Mouse (Mus musculus) ovary, postnatal 10 days (tissue): ENCODE measurements at regions not wholly inside any gene's neighbourhood (a gene's known extent, or its start where the extent isn't known, plus 50 kb on each side); places are given as distances from the start of the nearest gene placed in this dataset.

Experiments used
- DNase-seq: peaks from one replicate; pipeline ENCODE4 v3.0.0; 2022; ENCODE audit warnings: low spot score

DNA sequence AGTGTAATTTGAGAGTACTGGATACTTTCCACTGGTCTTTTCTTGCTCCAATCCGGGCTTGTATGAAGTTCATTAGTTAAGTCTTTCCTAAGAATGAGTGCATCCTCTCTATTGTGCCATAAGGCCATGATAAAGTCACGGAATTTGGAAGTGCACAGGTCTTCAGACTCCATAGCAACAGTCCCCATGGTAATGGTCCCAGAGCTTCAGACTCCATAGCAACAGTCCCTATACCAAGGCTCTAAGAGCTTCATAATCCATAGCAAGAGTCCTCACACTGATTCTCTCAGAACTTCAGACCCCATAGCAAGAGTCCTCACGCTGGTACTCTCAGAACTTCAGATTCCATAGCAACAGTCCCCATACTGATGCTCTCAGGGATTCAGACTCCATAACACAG, 214.5 kb upstream of the Far2 start:
- no peak for DNase-seq

DNA sequence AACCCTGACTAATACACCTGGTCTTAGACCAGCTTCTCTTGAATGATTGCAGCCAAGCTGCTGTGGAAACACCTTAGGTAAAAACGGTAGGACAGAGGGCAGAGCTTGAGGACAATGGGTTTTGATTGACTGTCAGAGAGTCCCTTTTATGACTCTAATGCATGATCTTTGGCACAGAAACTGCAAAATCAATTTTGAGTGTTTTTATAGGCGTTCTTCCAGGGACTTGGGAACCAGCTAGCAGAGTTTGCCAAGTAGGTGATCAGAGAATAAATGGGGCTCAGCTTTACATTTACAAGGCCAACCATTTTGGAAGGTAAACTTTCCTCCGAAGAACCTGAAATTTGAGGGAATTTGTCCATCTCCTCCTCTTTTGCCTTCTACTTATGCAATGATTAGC, 213.6 kb upstream of the Far2 start:
- DNase-seq, result no peak

DNA sequence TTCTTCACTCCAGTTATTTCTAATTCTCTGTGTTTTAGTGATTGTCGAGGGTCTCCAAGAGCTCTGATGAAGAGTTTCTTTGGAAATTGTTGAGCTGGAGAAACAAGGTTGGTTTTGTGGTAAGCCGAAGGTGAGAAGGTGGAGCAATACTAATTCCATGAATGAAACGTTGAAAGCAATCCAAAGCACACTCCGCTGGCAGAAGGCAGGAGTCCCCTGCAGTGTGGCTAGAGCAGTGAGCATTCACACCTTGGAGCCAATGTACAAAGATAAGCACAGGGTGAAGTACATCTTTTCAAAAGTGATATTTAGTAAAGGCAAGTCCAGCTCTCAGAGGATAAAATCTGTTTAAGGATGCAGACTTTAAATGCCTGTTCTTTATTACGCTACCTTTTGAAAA, 208.2 kb upstream of the Far2 start:
- no peak for DNase-seq

DNA sequence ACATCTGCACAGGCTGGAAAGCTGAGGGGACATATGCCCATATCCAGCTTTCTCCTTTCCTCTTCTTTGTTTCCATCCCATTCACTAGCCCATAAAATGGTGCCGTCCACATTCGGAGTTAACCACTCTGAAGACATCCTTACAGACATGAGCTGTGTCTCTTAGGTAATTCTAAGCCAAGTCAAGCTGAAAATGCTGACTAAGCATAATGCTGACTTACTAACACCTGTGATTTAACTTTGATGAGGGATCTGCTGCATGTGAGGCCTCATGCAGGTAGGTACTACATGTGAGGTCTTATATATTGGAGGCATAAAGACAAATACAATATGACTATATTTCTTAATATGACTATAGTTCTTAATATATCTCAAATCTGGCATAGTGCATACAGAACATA, 197.1 kb upstream of the Far2 start:
- DNase-seq, result no peak

DNA sequence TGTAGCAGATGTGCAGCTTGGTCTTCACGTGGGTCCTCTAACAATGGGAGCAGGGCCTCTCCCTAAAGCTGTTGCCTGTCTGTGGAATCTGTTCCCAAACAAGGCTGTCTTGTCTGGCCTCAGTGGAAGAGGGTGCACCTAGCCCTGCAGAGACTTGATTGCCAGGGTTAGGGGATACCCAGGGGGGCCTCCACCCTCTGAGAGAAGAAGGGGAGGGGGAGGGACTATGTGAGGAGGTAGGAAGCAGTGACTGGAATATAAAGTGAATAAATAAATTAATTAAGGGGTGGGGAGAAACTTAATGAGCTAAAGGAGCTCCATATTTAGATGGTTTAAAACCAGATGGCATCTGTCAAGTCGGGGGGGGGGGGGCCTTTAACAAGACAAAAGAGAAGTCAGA, 185.9 kb upstream of the Far2 start:
- DNase-seq, result no peak

DNA sequence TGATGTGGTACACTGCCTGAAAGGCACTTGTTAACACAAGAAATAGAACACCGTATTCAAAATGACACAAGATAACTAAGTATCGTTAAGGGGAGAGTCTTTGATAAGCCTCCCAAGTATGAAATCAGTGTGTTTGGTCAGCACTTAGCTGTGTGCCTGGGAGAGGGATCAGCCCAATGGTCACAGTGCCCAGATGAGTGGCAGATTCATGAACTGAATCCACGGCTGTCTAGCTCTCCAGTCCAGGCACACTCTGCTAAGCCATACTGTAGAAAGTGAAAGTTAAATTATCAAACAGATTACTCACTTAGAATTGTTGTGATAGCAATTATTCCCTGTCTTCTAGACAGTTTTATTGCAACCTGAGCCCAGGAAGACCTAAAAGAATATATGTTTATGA, 176.0 kb upstream of the Far2 start:
- no peak for DNase-seq

DNA sequence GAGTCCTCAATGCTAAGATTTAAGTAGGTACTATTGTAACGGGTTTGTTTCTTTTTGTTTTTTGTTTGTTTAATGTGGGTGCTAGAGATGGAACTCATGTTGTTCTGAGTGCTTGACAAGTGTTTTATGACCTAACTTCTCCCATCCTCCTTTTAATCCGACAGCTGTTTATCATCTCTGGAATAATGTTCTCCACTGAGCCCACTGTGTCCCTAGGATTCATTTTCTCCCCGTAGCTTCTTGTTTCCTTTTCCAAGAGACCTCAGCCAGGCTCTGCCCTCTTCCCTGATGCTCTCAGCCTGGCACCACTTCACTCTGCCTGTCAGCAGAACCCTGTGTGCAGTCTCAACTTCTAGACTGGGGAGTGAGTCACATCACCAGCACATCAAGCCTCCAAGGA, 173.9 kb upstream of the Far2 start:
- no peak for DNase-seq

DNA sequence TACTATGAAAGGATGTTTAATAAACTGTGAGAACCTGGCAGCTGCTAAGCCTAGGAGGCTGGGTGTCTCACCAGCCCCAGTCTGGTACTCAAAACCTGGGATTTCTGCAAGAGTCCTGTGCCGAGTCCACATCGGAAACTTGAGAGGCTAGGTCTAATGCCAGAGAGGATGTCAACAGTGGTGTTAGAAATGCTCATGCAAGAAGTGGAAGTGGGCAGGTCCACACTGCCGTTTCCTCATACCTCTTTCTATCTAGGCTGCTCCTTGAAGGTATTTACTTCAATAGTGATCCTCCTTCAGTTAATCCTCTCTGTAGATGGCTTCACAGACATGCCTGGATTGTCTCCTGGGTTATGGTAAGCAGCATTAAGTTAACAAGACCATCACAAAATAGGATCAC, 168.6 kb upstream of the Far2 start:
- DNase-seq, result no peak

DNA sequence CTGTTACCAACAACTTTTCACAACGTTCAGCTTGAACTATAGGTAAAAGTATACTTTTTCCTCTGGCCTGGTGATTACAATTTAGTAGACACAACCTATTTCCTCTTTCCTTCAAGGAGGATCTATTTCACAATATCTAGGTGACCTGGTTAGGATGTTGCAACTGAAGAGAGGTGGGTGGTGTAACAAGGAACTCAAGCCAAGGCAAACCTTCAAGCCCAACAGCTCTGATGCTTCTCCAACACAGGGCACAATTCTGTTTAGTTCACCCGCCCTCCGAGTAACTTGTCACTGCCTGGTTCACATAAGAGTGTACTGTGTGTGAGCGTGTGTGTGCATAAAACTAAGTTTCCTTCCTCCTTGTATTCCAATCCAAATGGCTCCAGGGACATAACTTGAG, 161.2 kb upstream of the Far2 start:
- DNase-seq, result no peak

DNA sequence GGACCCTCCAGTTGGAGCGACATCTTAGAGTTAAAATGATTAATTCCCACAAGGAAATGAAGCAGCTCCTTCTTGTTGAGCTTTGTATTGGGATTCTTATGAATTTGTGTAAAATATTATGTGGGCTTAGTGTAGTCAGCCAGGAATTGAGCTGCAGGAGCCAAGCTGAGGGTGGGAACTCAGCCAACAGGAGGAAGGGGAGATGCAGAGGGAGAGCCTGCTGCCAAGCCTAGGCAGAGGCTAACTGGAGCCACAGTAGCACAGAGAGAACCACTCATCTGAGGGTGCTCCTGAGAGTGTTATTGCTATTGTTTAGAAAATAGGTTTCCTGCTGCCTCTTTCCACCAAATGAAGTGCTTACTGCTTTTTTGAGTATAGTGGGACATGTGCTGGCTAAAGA, 127.4 kb upstream of the Far2 start:
- no peak for DNase-seq

DNA sequence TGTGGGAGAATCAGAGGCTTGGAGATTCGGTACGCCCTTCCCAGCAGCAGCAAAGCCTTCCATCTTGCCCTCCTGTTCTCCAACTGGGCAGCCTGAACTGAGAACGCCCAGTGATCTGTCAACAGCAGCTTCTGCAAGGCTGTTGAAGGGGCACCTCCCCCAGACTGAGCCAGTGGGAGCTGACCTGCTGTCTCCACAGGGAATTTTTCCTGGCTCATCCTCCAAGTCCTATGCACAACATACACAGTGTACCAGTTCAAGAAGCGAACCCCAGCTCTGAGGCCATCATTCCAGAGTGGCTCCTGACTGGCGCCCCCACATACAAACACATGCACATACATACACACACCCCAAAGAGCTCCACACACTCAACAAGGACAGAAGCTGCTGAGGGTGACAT, 126.0 kb upstream of the Far2 start:
- no peak for DNase-seq

DNA sequence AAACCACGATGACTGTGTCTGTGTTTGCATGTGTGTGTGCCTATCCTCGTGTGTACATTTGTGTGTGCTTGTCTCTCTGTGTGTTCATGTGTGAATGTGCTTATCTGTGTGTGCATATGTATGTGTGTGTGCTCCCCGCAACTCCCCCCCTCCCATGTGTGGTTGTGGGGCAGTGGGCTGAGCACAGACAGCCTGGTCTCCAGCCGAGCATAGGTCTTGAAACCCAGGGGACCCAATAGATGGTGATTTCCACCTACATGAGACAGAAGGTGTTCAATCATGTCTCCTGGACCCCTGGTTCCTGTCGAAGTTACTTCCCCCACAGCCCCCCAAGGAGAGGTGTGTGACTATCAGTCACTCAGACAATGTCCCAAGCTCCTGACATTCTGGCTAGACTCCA, 124.6 kb upstream of the Far2 start:
- DNase-seq, result no peak

DNA sequence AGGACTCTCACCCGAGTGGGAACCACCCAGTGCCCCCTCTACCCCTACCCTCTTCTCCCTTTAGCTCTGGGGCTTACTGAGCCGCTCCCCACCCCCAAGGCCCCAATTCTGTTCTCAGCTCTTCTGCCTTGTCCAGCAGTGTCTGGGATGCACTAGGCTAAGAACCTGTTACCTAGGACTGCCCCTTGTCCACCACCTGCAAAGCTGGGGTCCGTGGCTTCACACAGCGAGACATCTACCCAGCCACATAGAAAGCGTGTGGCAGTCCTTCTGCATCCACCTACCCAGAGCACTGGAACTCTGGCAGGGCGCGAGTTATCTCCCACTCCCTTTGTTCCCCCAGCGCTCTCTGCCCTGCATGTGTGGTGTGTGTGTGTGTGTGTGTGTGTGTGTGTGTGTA, 123.8 kb upstream of the Far2 start:
- DNase-seq, result no peak

DNA sequence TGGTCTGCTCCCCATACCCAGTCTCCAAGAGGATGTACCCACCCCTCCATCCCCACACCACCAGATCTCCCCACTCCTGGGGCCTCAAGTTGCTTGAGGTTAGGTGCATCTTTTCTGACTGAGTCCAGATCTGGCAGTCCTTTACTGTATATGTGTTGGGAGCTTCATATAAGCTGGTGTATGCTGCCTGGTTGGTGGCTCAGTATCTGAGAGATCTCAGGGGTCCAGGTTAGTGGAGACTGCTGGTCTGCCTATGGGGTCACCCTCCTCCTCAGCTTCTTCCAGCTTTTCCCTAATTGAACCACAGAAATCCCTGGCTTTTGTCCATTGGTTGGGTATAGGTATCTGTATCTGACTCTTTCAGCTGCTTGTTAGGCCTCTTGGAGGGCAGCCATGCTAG, 118.1 kb upstream of the Far2 start:
- no peak for DNase-seq

DNA sequence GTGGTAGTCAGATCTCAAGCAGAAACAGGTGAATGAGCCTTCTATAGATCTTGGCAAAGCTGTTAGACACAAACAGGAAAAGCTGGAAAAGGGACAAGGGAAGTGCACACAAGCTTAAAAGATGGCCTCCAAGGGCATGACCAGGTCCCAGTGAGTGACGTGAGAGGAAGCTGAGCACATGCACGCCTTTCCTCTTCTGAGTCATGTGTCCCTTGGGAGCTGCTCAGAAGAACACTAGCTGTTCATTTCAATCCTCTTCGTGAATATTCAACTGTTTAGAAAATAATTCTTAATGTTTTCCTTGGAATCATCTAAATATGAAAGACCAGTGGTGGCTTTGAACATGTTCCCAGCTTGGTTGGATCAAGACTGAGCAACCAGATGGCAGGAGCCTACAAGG, 103.0 kb upstream of the Far2 start:
- no peak for DNase-seq

DNA sequence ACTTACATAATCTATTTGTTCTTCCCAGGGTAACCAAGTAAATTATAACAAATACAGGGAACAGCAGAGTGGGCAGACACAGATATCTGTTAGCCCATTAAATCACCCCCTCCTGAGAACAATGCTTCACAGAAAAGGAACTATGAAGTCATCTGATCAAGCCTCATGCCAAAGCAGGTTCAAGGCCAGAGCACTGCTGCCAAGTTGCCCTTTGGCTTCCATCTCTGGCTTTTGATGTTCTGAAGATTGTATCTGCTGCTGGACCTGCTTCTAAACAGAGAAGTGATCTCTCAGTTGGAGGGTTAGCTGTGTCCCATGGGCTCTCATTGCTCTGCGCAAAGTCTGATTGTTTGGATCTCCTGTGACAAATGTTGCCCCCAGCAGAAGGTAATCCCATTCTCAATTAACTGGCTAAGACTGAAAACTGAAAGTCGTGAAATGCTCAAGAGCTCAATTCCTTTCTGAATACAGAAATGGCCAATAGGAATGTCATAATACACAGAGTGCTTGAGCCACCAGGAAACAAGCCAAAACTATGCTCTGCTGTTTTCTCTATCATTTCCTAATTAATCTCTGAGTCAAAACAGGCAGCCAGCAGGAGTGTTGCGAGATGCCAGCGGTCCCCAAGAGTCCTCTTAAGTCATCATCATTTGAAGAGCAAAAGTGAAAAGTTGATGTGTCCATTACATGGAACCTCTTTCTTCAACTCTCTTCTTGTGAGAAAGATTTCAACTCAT, 102.0 kb upstream of the Far2 start:
- DNase-seq, result no peak

DNA sequence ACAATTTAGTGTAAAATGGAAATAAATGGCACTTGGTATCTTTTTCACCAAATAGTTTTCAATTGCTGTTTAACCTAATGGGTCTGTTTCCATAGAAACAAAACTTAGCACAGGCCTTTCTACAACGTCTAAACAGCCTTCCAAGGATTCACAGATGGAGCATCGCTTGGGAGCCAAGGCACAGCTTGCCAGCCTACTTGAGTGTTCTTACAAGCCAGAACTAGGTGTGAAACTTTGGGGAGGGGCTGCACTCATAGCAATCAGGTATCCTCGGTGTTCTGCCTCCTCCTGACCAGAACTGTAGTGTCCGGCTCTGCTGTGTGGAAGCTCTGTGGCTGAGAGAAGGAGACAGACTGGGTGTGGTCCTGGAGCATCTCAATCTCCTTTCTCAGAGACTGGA, 99.1 kb upstream of the Far2 start:
- no peak for DNase-seq

DNA sequence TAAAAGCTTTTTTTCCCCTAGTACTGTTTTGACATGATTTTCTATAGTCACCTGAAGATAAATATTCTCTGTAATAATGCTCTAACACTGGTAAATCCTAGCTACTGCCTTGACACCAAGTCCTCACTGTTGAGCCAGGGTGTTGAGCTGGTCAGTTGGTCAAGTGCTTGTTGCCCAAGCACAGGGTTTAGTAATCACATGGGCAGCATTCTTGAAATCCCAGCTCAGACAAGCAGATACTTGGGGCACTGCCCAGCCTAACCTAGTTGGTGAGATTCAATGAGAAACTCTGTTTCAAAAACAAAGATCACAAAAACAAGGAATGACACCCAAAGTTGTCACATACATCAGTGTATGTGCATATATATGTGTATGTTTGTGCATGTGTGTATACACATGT, 95.4 kb upstream of the Far2 start:
- DNase-seq, result no peak

DNA sequence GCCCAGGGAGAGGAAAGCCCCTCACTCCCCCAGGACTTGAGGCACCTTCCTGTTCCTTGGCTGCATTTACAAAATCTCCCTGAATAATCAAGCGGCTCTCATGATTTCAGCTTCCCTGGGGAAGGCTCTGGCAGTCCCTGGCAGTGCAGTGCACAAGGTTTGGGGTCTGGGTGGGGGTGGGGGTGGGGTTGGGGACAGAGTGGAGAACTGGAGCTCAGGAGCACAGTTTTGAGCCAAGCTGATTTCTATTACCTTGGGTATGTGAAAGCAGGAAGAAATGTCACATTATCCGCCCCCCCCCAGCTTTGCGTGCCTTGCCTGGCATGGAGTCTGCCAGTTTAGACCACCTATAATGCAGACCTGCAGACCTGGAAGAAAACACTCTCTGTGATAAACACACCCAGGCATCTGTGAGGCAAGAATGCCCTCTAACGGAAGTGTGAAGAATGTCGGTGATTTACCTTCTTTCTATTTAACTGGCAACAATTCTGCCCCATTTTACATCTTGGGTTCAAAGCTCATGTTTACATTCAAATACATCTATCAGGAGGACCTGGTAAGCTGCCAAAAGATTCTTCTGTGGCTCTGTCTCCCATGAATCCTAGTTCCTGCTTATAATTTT, 93.9 kb upstream of the Far2 start:
- DNase-seq, result no peak

DNA sequence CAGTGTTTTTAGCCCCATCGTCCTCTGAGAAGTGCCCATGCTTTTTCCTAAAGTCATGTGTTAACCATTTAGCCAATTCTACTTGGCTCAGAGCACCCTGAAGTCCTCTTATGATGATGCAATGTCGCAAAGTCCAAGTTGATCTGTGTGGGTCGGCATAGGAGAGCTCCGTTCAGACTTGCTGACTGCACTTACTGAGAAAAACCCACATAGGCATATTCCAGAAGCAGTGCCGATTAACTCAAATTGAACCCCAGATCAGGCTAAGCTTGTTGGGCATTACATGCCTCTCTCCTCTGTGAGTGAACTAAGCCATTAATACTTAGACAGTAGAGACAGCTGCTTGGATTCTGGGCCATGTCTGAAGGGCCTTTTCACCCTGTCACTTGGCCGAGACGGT, 93.3 kb upstream of the Far2 start:
- DNase-seq, result no peak

DNA sequence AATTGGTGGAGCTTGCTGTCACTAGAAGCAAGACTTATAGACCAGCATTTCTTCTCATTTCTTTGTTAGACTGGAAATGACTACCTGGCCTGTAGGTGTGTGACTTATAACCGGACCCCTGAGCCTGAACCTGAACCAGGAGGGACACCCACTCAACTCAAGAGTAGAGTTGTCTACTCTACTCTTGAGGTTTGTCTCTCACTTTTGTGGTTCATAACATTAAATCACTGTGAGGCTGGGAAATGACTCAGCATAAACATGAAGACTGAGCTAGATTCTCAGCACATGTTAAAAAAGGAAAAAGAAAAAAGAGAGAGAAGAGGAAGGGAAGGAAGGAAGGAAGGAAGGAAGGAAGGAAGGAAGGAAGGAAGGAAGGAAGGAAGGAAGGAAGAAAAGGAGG, 92.8 kb upstream of the Far2 start:
- DNase-seq, result no peak

DNA sequence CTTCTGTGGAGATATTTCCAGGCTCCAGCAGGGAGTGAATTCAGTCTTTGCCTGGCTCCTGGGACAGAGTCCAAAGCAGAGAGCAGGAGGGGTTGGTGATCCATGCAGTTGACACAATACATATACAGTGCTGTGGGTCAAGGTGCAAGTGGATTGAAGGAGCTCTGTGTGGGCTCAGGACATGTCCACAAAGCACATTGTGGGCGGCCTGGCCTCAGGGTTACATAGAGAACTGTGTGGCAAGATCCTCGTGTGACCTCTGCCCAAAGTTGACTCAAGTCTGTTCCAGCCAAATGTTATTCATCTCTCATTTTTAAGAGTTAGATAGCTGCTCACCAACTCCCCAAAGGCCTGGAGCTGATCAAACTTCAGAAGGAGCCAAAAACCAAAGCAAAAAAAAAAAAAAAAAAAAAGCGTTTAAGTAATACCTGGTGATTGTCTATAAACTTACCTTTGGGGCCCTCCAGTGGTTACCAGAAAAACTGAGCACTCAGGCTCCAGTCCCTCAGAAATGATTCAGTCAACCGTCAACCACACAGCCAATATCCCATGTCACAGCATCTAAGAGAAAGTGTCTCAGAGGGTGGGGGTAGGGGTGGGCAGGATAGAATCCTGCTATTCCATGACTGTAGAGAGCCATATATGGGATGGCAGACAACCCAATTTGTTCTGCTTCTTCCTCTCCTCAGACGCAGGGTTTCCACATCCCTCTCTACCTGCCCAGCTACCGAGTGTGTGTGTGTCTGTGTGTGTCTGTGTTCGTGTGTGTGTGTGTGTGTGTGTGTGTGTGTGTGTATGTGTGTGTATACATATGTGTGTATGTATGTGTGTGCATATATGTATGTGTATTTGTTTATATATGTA, 91.9 kb upstream of the Far2 start:
- DNase-seq, result no peak

DNA sequence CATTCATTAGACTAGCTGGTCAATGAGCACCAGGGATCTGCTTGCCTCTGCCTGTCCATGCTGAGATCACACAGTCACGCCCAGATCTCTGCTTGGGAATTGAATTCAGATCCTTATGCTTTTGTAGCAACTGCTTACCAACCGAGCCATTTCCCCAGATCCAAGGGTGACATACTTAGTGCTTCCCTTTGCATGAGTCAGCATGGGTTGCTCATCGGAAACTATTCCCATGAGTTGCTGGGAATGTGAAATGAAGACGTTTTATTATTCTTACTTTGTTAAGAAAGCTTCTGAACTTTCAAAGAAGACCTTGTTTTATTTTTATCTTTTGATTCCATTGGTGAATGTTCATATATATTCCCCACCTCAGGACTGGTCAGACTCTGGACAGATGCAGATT, 82.3 kb upstream of the Far2 start:
- DNase-seq, result no peak
